Mouse (Mus musculus): ENCODE measurements around the gene Ifitm2. TPM values are rescaled to one million over a fixed set of nuclear protein-coding genes. Genes with fewer than 3 reads are reported as not detected.

The Ifitm2 gene
- 932 and 1,048 TPM in 2 replicates for polyA plus RNA-seq (2015; fragmentation: Nextera tagmentation; extraction: Ambion mirVana)

- H3K4me3 ChIP-seq (ENCODE audit: low read depth, low read length): peak within 1 kb of the TSS; percentile 54
- H3K9ac ChIP-seq (ENCODE audit: low read length): peak within 1 kb of the TSS; percentile 71
- ATAC-seq (ENCODE audit: low FRiP score, low TSS enrichment) (peak; percentile 90), DNase-seq (ENCODE audit: low spot score) (peak; percentile 84)
- H3K36me3 ChIP-seq (ENCODE audit: control insufficient read depth, insufficient read depth, low read length): no peaks in the 10 kb centered on the region
- peaks cover 4% of the 10 kb centered on the region; the same call in 1 of the 2 replicates for H3K4me1 ChIP-seq (replicated peaks; ENCODE audit: control insufficient read depth, insufficient read depth)
- H3K9me3 ChIP-seq (ENCODE audit: control insufficient read depth, low read length): no peaks in the 10 kb centered on the region
- 2% methylated on average over 11 of the region's 11 CpGs for whole genome bisulfite sequencing
- H3K27ac ChIP-seq (replicated peaks): peak within 1 kb of the TSS; percentile 93
- TF ChIP-seq CTCF (IDR thresholded peaks at IDR 0.05; ENCODE audit: low read depth): peak; percentile 17; the same call in 1 of the 2 replicates
- no peak for TF ChIP-seq EP300 (optimal IDR thresholded peaks at IDR 0.05)
- H3K4me2 ChIP-seq (replicated peaks; ENCODE audit: low read depth): peak within 1 kb of the TSS; percentile 61
- no peaks in the 10 kb centered on the region for H3K27me3 ChIP-seq (ENCODE audit: control insufficient read depth, insufficient read depth, low read length)
Observed at GRCm38 (mm10) chr7:140955758-140956555, at the start of gene Ifitm2, which contains the start of gene Gm45717. TSS of gene Ifitm2 (minus strand) at chr7:140955987. TSS of gene Gm45717 (minus strand) at chr7:140955937.

DNA sequence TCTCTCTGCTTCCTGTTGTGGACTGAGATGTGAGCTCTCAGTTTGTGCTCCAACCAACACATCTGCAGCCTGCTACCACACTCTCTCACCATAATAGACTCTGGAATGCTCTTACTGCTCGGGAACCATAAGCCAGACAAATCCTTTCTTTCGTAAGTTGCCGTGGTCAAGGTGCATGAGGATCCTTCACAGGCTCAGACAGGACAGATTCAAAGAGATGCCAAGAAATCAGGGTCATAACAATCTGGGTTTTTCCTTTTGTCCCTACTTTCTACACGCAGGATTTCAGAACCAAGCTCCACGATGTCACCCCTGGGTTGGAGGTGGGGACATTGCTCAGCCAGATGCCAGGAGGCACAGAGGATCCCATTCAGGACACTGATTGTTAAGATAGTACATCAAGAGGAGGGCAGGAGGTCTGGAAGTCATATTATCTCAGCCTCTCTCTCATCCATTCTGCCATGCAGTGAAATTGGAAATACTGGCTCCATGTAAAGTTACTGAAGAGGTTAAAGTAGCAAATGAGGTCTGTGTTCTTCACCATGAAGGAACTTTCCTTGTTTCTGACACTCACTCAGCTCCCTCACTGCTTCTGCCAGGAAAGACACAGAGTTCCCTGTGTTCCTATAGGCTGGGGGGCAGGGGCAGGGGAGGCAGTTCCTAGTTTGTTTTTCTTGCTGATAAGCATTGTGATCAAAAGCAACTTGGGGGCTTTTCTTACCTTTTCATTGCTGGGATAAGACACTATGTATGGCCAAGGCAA is 47.6 kb upstream of the Ifitm2 start:
- no peaks in the 10 kb centered on the region for H3K4me1 ChIP-seq (replicated peaks; ENCODE audit: control insufficient read depth, insufficient read depth)
- WGBS: 68% methylated on average over 5 of the region's 5 CpGs

GRCm38 (mm10) chr7:141000881-141001708 is 45.3 kb upstream of the Ifitm2 start:
- H3K36me3 ChIP-seq (ENCODE audit: control insufficient read depth, insufficient read depth, low read length): no peaks in the 10 kb centered on the region
- TF ChIP-seq CTCF (IDR thresholded peaks at IDR 0.05; ENCODE audit: low read depth) (no peak), EP300 (optimal IDR thresholded peaks at IDR 0.05) (no peak)
- ATAC-seq (ENCODE audit: low FRiP score, low TSS enrichment): no peak
- no peak overlapping the region for H3K4me2 ChIP-seq (replicated peaks; ENCODE audit: low read depth)
- no peaks in the 10 kb centered on the region for H3K4me1 ChIP-seq (replicated peaks; ENCODE audit: control insufficient read depth, insufficient read depth)
- no peak overlapping the region for H3K9ac ChIP-seq (ENCODE audit: low read length)
- H3K27me3 ChIP-seq (ENCODE audit: control insufficient read depth, insufficient read depth, low read length): no peaks in the 10 kb centered on the region
- no peak overlapping the region for H3K4me3 ChIP-seq (ENCODE audit: low read depth, low read length)
- H3K9me3 ChIP-seq (ENCODE audit: control insufficient read depth, low read length): no peaks in the 10 kb centered on the region
- DNase-seq (ENCODE audit: low spot score): no peak
- no peak overlapping the region for H3K27ac ChIP-seq (replicated peaks)
- WGBS: 80% methylated on average over 15 of the region's 15 CpGs

More for the DNA sequence above, 47.6 kb upstream of the Ifitm2 start:
- ATAC-seq (ENCODE audit: low FRiP score, low TSS enrichment) (no peak), DNase-seq (ENCODE audit: low spot score) (no peak)
- Histone ChIP-seq H3K36me3 (ENCODE audit: control insufficient read depth, insufficient read depth, low read length) (no peaks in the 10 kb centered on the region), H3K9ac (ENCODE audit: low read length) (no peak overlapping the region), H3K4me3 (ENCODE audit: low read depth, low read length) (no peak overlapping the region), H3K27me3 (ENCODE audit: control insufficient read depth, insufficient read depth, low read length) (no peaks in the 10 kb centered on the region), H3K4me2 (replicated peaks; ENCODE audit: low read depth) (no peak overlapping the region), H3K27ac (replicated peaks) (no peak overlapping the region), H3K9me3 (ENCODE audit: control insufficient read depth, low read length) (no peaks in the 10 kb centered on the region)
- TF ChIP-seq EP300 (optimal IDR thresholded peaks at IDR 0.05): no peak
- TF ChIP-seq CTCF (IDR thresholded peaks at IDR 0.05; ENCODE audit: low read depth): no peak

GRCm38 (mm10) chr7:140998853-140999700 is 43.3 kb upstream of the Ifitm2 start:
- Histone ChIP-seq H3K4me2 (replicated peaks; ENCODE audit: low read depth) (no peak overlapping the region), H3K27me3 (ENCODE audit: control insufficient read depth, insufficient read depth, low read length) (no peaks in the 10 kb centered on the region), H3K9me3 (ENCODE audit: control insufficient read depth, low read length) (no peaks in the 10 kb centered on the region), H3K36me3 (ENCODE audit: control insufficient read depth, insufficient read depth, low read length) (no peaks in the 10 kb centered on the region), H3K4me3 (ENCODE audit: low read depth, low read length) (no peak overlapping the region), H3K4me1 (replicated peaks; ENCODE audit: control insufficient read depth, insufficient read depth) (no peaks in the 10 kb centered on the region), H3K27ac (replicated peaks) (no peak overlapping the region), H3K9ac (ENCODE audit: low read length) (no peak overlapping the region)
- no peak for TF ChIP-seq EP300 (optimal IDR thresholded peaks at IDR 0.05)
- TF ChIP-seq CTCF (IDR thresholded peaks at IDR 0.05; ENCODE audit: low read depth): no peak
- WGBS: 88% methylated on average over 11 of the region's 11 CpGs
- ATAC-seq (ENCODE audit: low FRiP score, low TSS enrichment) (no peak), DNase-seq (ENCODE audit: low spot score) (no peak)

- H3K4me2 ChIP-seq (replicated peaks; ENCODE audit: low read depth): no peak overlapping the region
- no peaks in the 10 kb centered on the region for H3K36me3 ChIP-seq (ENCODE audit: control insufficient read depth, insufficient read depth, low read length)
- H3K9ac ChIP-seq (ENCODE audit: low read length): no peak overlapping the region
- DNase-seq (ENCODE audit: low spot score) (no peak), ATAC-seq (ENCODE audit: low FRiP score, low TSS enrichment) (no peak)
- H3K4me1 ChIP-seq (replicated peaks; ENCODE audit: control insufficient read depth, insufficient read depth): no peaks in the 10 kb centered on the region
- WGBS: 31% methylated on average over 1 of the region's 1 CpGs
- no peaks in the 10 kb centered on the region for H3K27me3 ChIP-seq (ENCODE audit: control insufficient read depth, insufficient read depth, low read length)
- no peak for TF ChIP-seq EP300 (optimal IDR thresholded peaks at IDR 0.05)
- TF ChIP-seq CTCF (IDR thresholded peaks at IDR 0.05; ENCODE audit: low read depth): no peak
- H3K27ac ChIP-seq (replicated peaks): no peak overlapping the region
- H3K4me3 ChIP-seq (ENCODE audit: low read depth, low read length): no peak overlapping the region
- H3K9me3 ChIP-seq (ENCODE audit: control insufficient read depth, low read length): no peaks in the 10 kb centered on the region
Observed at GRCm38 (mm10) chr7:140997817-140998216, 42.0 kb upstream of the Ifitm2 start.
